Mouse (Mus musculus): ENCODE measurements around the gene Jakmip3. TPM values are rescaled to one million over a fixed set of nuclear protein-coding genes. Genes with fewer than 3 reads are reported as not detected.

Jakmip3 gene
- total RNA-seq (2021): 10 to 100 TPM; 46.4 to 47.8 TPM
- long read RNA-seq, partial matches to known transcripts: 2 of 2 reads
- long read RNA-seq, other reads (novel, unspliced or antisense): 0 of 2 reads

GRCm38 (mm10) chr7:138940612-138941461, at the start of gene Jakmip3:
Gene Jakmip3, plus strand, starts transcription at chr7:138940730.
- DNase-seq (ENCODE audit: low spot score in 2 of 2): peak; percentile 66 to 70

- no peak for DNase-seq (ENCODE audit: low spot score in 2 of 2)
These were observed 42.4 kb upstream of the Jakmip3 start for GRCm38 (mm10) chr7:138898122-138898521.

- no peak for DNase-seq (ENCODE audit: low spot score in 2 of 2)
These were observed 41.8 kb upstream of the Jakmip3 start for GRCm38 (mm10) chr7:138898743-138899142.

GRCm38 (mm10) chr7:138903886-138904435, 36.6 kb upstream of the Jakmip3 start:
- DNase-seq (ENCODE audit: low spot score in 2 of 2): no peak

GRCm38 (mm10) chr7:138906441-138906840, 34.1 kb upstream of the Jakmip3 start:
- DNase-seq (ENCODE audit: low spot score in 2 of 2): no peak

GRCm38 (mm10) chr7:138907043-138907442, 33.5 kb upstream of the Jakmip3 start:
- DNase-seq (ENCODE audit: low spot score in 2 of 2): peak in 1 of 2 experiments; percentile 54

- DNase-seq (ENCODE audit: low spot score in 2 of 2): no peak
These were observed 32.6 kb upstream of the Jakmip3 start for GRCm38 (mm10) chr7:138907976-138908375.

GRCm38 (mm10) chr7:138908768-138909276, 31.7 kb upstream of the Jakmip3 start:
- DNase-seq (ENCODE audit: low spot score in 2 of 2): no peak

GRCm38 (mm10) chr7:138909277-138910192, 31.0 kb upstream of the Jakmip3 start, which contains the start of gene Bnip3:
Gene Bnip3, minus strand, starts transcription at chr7:138909519.
- DNase-seq (ENCODE audit: low spot score in 2 of 2): peak; percentile 64 to 85

GRCm38 (mm10) chr7:138910193-138910562, 30.4 kb upstream of the Jakmip3 start:
- DNase-seq (ENCODE audit: low spot score in 2 of 2): no peak

GRCm38 (mm10) chr7:138913616-138914015, 26.9 kb upstream of the Jakmip3 start:
- DNase-seq (ENCODE audit: low spot score in 2 of 2): no peak

GRCm38 (mm10) chr7:138919156-138919944, 21.2 kb upstream of the Jakmip3 start:
- DNase-seq (ENCODE audit: low spot score in 2 of 2): peak in 1 of 2 experiments; percentile 36

- no peak for DNase-seq (ENCODE audit: low spot score in 2 of 2)
These were observed 18.9 kb upstream of the Jakmip3 start for GRCm38 (mm10) chr7:138921611-138922010.

- peak in 1 of 2 experiments; percentile 35 for DNase-seq (ENCODE audit: low spot score in 2 of 2)
These were observed 16.6 kb upstream of the Jakmip3 start for GRCm38 (mm10) chr7:138923756-138924425.

- DNase-seq (ENCODE audit: low spot score in 2 of 2): peak in 1 of 2 experiments; percentile 72
These were observed 12.1 kb upstream of the Jakmip3 start for GRCm38 (mm10) chr7:138928456-138928855.

- no peak for DNase-seq (ENCODE audit: low spot score in 2 of 2)
These were observed 6.0 kb upstream of the Jakmip3 start for GRCm38 (mm10) chr7:138934523-138934922.

GRCm38 (mm10) chr7:138938991-138939390, 1.5 kb upstream of the Jakmip3 start:
- no peak for DNase-seq (ENCODE audit: low spot score in 2 of 2)

- DNase-seq (ENCODE audit: low spot score in 2 of 2): peak; percentile 64 to 72
These were observed 296 bp upstream of the Jakmip3 start for GRCm38 (mm10) chr7:138940256-138940611.

- DNase-seq (ENCODE audit: low spot score in 2 of 2): peak in 1 of 2 experiments; percentile 44
These were observed 1.0 kb downstream of the Jakmip3 start for GRCm38 (mm10) chr7:138941571-138941970.

- no peak for DNase-seq (ENCODE audit: low spot score in 2 of 2)
These were observed 1.8 kb downstream of the Jakmip3 start for GRCm38 (mm10) chr7:138942301-138942700.
